Mouse (Mus musculus) right cerebral cortex, postnatal 10 days (tissue): ENCODE measurements around the gene Rhod.
A peak's percentile ranks its signal among the peaks of the same experiment; 100 is the strongest.
"Not testable (repeated sequence)": the region's sequence is repeated elsewhere in the genome, so short reads cannot be mapped to it uniquely, and the experiment has no call there.

Experiments used
- DNase-seq, 2 experiments: peaks; one replicate each; pipeline ENCODE4 v3.0.0; 2021; ENCODE audit warnings: low spot score in 2 of 2

The Rhod gene

DNA sequence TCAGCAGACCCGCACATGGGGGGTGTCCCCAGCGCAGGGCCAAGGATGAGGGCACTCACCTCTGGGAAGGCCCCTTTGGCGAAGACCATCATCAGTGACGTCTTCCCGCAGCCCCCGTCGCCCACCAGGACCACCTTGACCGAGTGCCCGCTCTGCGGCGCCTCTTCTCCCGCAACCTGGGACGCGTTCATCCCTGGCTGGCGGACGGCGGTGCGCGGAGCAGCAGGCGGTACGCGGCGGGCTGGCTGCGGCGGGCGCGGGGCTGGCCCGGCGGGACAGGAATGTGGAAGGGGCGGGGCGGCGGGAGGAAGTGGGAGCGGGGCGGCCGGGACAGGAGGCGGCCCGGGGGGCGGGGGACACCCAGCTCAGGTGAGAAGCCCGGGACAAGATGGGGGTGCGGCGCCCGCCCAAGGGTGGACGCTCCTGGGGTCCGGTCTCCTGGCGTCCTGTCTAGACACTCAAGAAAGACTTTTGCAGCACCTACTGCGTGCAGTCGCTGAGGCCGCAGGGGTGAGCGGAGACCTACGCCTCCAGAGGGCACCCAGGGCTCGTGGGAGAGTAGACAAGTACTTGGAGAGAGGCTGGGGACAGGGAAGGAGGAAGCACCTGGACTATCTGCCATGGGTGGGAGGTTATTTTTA is at the start of gene Rhod:
TSS of gene Rhod (minus strand) at position 272 of the 641 bp plus-strand sequence.
- peak in 1 of 2 experiments; percentile 35 for DNase-seq

DNA sequence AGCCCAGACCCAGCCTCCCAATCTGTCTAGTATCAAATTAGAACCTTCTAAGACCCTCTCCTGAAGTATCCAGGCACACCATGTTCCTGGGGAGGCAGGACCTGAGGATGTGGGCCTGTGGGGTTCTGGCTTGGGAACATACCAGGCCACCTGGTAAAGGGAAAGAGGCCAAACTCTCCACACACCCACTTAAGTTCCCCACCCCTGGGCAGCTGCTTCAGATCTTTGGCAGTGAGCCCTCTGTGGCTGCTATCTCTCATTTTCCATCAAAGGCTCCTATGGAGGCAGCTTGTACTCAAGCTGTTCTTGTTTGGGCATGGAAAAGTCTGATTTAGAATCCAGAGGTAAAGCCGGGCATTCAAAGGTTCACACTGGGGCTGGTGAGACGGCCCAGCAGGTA is 48.6 kb upstream of the Rhod start:
- DNase-seq: no peak

DNA sequence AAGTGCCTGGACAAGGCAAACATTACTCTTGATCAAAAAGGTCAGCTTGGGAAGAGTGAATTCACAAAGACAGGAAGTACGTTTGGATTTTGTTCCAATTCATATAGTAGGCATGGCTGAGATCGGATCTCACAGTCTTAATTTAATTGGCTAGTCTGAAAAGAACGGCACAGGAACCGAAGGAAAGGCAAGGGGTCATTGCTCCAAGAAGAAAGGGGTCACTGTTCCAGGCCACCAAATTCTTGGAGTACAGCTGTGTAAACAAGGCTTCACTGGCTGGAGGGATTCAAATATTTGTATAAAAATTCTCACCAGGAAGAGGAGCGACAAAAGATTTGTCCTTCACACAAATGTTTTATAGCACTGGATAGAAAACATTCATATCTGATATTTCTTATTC is 45.8 kb upstream of the Rhod start:
- DNase-seq: no peak

DNA sequence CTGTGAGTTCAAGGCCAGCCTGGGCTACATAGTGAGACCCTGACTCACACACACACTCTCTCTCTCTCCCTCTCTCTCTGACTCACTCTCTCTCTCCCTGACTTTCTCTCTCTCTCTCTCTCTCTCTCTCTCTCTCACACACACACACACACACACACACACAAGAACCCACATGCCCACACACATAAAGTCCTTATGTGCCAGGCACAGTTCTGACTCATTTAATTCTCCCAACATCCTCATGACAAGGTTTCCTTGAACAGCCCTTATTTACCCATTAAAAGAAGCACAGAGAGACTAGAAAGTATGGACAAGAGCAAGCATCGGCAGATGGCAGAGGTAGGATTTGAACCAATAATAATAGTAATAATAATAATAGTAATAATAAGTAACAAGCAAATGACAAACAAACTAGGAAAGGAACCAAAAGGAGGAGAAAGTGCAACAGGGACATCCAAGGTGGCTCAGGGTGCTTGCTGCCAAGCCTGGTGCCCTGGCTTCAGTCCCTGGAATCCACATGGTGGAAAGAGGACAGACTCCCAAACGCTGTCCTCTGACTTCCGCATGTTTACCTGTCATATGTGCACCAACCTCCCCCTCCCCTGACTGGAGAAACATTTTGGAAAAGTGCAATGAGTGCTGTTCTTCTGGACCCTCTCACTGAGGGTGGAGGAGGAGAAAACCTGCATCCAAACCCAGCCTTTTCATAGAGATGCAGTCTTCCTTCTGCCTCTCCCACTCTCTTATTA is 43.1 kb upstream of the Rhod start:
- no peak for DNase-seq

DNA sequence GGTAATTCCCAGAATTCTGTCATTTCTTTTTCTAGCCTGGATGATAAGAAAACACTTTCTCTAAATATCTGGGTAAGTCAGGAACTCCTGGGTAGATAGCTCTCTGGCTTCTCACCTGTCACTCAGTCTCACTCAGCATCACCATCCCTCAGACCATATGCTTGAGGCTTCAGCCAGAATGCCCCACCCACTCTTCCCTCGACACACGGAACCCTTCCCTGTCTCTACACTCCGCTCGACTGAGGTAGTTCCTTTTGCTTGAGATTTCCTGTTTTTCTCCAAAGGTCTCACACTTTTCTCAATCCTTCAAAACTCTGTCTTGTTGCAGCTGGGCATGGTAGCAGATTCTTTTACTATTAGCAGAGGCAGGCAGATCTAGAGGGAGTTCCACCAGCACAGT is 42.1 kb upstream of the Rhod start:
- DNase-seq: no peak

DNA sequence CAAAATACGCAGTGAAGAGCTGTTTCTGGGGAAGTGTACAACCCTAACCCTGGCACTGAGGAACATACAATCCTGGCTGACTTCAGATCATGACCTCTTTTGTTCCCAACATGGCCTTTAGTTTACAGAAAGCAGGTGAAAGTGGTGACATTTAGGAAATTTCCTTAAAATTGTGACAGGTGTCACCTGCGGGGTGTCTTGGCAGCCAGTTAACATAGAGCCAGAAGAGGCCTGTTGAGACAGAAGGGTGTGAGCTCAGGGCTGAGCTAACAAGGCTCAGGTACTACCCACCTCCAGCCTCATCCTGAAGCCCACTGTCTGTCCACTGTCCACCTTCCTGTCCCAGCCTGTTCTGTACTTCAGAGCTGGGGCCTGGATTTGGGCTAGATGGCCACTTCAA is 40.8 kb upstream of the Rhod start:
- no peak for DNase-seq

DNA sequence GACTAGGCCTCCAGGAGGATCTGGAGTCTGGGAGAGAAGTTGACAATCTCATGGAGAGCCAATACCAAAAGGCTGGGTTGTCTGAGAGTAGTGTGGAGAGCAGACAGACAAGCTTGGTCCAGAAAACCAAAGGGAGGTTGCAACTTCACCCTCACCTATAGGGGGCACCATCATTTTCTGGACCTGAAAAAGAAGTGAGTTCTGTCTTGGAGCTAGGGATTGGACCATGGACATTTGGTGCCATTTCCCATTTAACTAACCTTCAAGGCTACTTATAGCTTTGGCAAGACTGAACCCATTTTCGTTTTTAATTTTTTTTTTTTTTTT is 38.9 kb upstream of the Rhod start:
- DNase-seq: no peak

DNA sequence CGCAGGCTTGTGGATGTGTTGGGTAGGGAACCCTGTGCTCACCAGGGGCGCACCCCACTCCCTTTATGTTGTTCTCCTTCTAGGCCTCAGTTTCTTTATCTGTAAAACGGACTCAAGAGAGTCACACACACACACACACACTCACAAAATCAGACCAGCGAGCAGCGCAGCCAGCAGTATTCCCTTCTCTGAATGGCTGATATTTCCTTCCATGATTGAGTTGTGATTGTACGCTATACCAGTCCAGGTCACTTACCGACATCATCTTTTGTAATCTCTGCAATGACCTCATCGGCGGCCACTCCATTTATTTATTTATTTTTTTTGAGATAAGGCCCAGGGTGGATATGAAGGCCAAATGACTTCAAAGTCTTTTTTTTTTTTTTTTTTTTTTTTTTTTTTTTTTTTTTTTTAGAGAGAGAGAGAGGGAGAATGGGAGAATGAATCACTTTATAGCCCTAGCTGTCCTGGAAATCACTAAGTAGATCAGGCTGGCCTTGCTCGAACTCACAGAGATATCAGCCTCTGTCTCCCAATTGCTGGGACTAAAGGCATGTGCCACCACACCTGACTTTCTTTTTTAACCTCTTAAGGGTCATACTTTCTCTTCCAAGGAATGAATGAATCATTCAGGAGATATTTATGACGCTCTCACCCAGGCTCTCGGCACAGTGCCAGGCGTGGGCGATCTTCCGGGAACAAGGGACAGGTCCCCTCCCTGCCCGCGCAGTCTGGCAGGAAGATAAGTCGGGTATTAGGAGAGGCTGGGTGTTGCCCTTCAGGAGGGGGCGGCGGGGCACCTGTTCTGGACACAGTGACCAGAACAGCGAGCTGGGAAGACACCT is 38.3 kb upstream of the Rhod start, which contains the start of gene Syt12:
TSS of gene Syt12 (minus strand) at position 103 of the 845 bp plus-strand sequence.
- DNase-seq: peak; percentile 57 to 62

DNA sequence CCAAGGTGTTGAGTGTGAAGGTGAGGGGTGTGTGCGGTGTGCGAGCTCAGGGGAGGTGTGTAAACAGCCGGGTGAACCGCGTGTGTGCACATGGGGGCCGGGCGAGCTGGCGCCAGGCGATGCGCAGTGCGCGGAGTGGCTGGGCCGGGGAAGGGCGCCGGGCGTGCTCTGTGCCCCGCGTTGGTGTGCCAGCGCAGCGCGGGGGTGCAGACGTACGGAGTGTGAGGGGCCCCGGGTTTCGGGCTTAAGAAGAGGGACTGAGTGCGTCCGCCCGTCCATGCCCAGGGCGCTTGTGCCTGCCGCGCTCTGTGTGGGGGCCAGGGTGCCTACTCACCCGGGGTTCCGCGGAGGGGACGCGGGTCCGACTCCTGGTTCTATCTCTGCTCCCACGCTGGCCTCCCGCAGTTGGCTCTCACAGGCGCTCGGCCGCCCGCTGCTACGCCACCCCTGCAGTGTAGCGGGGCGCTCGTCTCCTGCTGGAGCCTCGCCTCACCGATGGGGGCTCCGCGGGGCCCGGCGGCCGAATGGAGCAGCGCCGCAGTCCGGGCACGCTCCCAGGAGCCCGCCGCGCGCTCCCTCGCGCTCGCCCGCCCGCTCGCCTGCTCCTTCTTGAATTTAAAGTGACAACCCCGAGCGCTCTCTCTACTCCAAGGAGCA is 37.5 kb upstream of the Rhod start:
- peak; percentile 72 to 73 for DNase-seq

DNA sequence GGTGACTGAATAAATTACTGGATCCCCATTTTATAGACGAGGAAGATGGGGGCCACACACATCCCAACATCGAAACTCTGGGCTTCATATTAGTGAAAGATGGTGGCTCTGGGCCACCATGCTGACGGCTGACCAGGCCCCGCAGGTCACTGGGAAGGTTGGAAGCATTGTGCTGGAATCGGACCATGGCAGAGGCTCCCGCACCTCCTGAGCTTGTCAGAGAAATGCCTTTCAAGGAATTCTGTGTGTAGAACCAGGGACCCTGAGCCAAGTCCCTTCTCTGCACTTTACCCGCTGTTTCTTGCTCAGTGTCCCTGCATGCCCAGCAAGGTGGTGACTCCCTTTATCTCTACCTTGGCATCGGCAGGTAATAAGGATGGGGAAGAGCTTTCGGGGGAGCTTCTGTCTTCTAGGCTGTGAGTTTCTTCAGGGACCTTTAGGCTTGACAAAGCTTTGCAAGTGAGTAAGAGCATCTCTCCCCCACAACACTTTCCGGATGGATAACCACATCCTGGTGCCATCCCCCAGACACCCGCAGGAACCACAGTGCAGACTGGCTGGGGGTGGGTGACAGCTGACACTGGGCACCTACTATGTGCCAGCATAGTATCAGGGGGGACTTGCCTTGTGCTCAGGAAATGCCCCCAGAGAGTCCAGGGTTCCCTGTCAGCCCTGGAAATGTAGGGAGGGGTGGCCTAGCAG is 36.1 kb upstream of the Rhod start:
- no peak for DNase-seq

DNA sequence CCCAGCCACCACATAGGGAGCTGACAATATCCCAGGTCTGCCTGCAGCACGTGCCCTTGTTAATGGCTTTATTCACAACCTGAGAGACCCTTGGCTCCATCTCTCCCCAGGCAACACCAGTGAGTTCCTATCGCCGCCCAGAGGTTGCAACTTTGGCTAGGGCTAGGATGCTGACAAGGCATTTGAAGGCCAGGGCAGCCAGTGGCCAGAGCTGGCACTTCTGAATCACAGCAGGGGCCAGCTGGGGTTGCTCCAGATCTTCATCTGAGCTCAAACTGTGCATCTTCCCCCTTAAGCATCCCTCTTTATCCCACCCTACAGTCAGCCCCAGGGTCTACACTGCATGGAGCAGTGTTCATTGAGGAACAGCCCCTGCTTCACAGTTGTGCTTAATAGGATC is 35.5 kb upstream of the Rhod start:
- no peak for DNase-seq

DNA sequence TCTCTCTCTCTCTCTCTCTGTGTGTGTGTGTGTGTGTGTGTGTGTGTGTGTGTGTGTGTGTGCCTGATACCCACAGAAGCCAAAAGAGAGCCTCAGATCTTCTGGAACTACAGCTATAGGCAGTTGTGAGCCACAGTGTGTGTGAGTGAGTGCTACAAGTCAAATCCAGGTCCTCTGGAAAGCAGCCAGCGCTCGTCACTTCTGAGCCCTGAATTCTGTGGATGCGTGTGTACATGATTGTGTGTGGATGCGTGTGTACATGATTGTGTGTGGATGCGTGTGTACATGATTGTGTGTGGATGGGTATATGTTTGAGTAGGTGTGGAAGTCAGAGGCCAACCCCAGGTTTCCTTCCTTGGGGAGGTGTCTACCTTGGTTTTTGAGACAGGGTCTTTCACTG is 34.3 kb upstream of the Rhod start:
- DNase-seq: no peak

DNA sequence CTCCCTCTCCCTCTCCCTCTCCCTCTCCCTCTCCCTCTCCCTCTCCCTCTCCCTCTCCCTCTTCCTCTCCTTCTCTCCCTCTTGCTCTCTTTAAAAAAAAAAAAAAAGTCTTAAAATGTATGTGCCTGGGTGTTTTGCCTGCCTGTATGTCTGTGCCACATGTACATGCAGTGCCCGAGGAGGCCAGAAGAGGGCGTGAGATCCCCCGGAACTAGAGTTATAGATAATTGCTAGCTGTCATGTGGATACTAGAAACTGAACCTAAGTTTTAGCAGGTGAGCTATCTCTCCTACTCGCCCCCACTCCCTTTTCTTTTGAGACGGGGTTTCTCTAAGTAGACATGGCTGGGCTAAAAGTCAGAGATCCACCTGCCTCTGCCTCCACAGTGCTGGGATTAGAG is 29.1 kb upstream of the Rhod start:
- DNase-seq: no peak

DNA sequence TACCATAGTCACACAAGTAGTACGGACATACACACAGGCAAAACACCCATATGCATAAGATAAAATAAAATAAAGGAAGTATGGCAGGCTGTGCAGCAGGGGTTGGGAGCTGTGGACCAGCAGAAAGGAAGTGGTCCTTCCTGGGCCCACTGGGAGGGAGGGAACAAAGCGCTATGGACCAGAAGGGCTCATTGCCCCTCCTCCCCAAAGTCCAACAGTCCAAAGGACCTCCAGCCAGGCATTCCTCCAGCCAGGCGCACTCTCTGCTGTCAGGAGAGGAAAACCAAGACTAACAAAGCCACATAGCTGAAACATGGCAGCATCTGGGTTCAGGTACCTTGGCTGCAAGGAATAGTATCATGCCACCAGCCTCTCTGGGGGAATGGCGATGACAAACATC is 25.4 kb upstream of the Rhod start:
- DNase-seq: no peak

DNA sequence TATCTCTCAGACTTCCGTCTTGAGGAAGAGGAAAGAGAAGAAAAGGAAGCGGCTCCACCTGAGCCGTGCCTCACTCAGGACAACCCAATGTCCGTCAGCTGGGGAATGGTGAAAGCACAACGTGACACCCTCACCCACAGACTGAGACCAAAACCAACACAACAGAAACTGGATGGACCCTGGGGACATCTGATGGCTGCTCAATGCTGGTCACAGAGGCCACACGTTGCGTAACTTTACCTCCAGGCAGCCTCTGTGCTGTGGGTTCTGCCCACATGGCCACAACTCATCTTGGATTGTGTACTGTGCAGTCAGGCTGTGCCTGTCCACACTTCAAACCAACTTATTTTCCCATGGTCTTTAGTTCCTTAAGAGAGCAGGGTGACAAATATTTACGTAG is 22.7 kb upstream of the Rhod start:
- no peak for DNase-seq

DNA sequence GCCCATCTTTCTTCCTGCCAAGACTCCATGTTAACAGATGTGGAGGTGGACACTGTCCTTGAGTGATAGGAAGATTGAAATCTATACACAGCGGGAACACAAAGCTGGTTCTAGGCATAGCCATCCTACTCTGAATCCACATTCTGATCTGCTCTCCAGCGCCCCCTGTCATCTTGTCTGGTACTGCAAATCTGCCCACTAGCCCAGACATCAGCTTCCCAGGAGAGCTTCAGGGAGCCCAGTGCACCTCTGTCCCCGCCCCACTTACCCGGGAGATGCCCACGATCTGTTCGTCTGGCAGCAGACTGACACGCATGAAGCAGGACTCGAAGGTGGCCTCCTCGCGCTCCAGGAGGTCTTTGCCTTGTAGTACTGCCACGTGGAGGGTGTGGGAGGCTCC is 17.0 kb upstream of the Rhod start:
- peak in 1 of 2 experiments; percentile 43 for DNase-seq

DNA sequence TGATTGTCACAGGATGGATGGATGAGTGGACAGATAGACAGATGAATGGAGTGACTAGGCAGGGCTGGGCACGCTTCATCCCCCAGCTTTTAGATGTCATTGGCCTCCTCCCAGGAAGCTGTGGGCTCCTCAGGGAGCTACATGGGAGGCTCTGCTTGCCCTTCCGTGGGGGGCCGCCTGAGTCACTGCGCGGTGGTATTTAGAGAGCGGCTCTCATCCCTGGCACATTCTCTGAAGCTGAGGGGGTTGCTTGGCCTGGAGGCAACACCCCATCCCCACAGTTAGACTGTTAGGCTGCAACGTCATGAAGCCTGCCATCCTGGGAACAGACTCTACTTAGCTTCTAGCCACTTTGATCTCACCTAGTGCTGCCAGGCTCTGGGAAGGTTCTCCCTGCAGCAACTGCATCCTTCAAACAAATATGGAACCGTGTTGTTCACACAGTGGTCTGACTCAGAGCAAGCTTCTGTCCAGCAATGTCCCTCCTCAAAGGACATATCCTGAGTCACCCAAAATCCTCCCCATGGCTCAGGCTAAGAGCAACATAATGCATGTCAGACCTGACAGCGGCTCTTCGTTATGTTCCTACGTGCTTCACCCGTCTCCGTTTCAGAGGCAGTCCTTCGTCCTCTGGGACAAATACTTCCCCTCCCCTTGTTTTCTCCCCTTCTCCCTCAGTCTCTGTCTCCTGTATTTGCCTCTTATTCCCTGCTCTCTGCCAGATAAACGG is 16.0 kb upstream of the Rhod start:
- DNase-seq: no peak

DNA sequence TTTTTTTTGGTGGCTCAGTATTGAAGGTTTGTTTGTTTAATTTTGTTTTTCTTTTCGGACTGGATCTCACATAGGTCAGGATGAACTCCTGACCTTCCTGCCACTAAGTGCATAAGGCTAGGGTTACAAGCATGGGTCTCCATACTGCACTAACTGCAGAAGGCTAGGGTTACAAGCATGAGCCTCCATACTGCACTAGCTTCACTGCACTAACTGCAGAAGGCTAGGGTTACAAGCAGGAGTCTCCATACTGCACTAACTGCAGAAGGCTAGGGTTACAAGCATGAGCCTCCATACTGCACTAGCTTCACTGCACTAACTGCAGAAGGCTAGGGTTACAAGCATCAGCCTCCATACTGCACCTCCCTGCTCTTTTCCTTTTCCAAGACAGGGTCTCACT is 14.8 kb upstream of the Rhod start:
- not testable (repeated sequence) for DNase-seq

DNA sequence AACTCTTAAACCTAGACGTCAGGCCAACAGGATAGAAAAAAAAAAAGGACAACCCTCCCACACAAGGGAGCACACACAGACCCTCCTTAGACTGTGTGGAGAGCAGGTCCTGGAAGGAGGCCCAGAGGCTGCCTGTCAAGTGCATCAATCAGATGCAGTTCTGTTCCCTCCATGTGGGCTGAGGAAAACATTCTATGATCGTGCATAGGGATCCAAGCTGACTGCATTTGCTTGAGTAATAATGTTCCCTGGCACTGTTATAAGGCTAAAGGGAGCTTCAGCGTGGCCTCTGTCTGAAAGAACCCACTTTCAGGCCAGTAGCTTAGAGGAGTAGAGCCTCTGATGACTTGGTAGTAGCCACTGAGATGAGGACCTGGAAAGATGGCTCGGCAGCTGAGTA is 13.3 kb upstream of the Rhod start:
- no peak for DNase-seq

DNA sequence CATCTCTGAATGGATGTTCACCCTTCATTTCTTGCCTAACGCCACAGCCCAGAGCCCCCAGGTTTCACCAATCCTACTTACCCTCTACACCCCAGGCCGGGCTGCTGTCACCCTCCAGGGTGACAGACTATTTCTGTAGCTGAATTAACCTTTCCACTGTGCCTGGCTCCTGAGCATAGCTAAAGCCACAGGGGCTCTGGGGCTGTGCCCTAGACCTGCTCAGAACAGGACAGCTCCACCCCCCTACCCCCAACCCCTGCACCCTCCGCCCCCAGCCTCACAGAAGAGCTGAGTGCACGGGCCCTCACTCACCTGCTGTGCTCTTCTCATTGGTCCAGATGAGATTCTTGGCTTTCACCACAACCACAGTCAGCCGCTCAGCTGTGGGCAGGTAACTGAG is 12.7 kb upstream of the Rhod start:
- DNase-seq: no peak

DNA sequence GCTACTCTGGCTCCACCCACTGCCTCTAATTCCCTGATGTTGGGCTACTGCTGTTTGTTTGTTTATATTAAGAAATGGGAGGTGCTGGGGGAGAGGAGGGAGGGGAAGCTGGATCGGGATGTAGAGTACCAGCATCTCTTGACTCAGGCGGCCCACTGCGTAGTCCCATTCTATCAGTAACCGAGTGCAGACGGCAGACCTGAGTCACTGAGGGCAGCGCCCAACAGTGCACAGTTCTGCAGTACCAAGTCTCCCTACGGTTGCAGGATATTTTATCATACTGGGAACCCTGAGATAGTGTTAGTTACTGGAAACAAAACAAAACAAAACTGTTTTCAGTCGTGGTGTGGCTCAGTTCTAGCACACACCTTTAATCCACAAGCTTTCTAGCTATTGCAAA is 11.9 kb upstream of the Rhod start:
- no peak for DNase-seq
